Mouse (Mus musculus): ENCODE data around the gene Gas2l1.

GRCm38 (mm10) chr11:5095877-5096276, 30.8 kb upstream of the Gas2l1 start:
- TF ChIP-seq CTCF (IDR thresholded peaks at IDR 0.05; ENCODE audit: low read depth) (no peak), EP300 (IDR thresholded peaks at IDR 0.05; ENCODE audit: low read depth) (no peak)
